9 mouse cellular contexts compared by ENCODE assay signal in genomic region chr9:75435918-75436317, GRCm38 (mm10). TPM values are rescaled to one million over a fixed set of nuclear protein-coding genes. Genes with fewer than 3 reads are reported as not detected.
DNase-seq lines count a peak whose midpoint lies in the region; ATAC-seq and TF ChIP-seq lines count a peak whose summit lies in the region.
"Had no signal": no experiment of that assay in that cellular context is flagged by ENCODE, and none has a peak within 500 bp of the region (broad histone marks: within the 10 kb centered on the region; RNA-seq: fewer than 3 reads in every experiment).

No protein-coding gene starts in this region.

- WGBS in forebrain, embryonic 16.5 days, result 2% methylated on average over 12 of the region's 12 CpGs
- 3% methylated on average over 12 of the region's 12 CpGs for WGBS in lung, embryonic 16.5 days

- no peak for TF ChIP-seq CTCF in G1E (IDR thresholded peaks at IDR 0.05; ENCODE audit: low read depth, low read length)

- intact Hi-C loops in heart, postnatal 25 days (cut with DNase I), result loop anchor here (2.0 kb wide), 1 partner anchor 73 kb away; no protein-coding TSS in a partner anchor

- H3K4me2 ChIP-seq in forebrain, embryonic 16.5 days (ENCODE audit: low read length), result no peak overlapping the region
- peak overlapping the region; percentile 31 for H3K4me2 ChIP-seq in lung, embryonic 16.5 days (ENCODE audit: low read depth, low read length)
- H3K4me2 ChIP-seq: limb, embryonic 15.5 days had no signal

- no peaks in the 10 kb centered on the region for H3K27me3 ChIP-seq in G1E (ENCODE audit: insufficient read depth, low read length)
- no peaks in the 10 kb centered on the region for H3K27me3 ChIP-seq in forebrain, embryonic 16.5 days (replicated peaks; ENCODE audit: control insufficient read depth, insufficient read depth, low read length)
- no peaks in the 10 kb centered on the region for H3K27me3 ChIP-seq in lung, embryonic 16.5 days (ENCODE audit: control insufficient read depth, insufficient read depth, low read depth, low read length)
- H3K27me3 ChIP-seq: limb, embryonic 15.5 days had no signal

- peaks cover 62% of the 10 kb centered on the region for H3K4me1 ChIP-seq in G1E (ENCODE audit: insufficient read depth, low read depth, low read length)
- H3K4me1 ChIP-seq in brown adipose tissue, adult 24 weeks (ENCODE audit: control insufficient read depth, insufficient read depth, insufficient read length, low read length), result peaks cover 10% of the 10 kb centered on the region; the same call in 1 of the 2 replicates
- H3K4me1 ChIP-seq in forebrain, embryonic 16.5 days (replicated peaks; ENCODE audit: control insufficient read depth, insufficient read depth, low read length), result peaks cover 4% of the 10 kb centered on the region; the same call in 1 of the 2 replicates
- H3K4me1 ChIP-seq in lung, embryonic 16.5 days (replicated peaks; ENCODE audit: control insufficient read depth, insufficient read depth, low read length), result peaks cover 4% of the 10 kb centered on the region; the same call in 1 of the 2 replicates

- peak; percentile 71 for ATAC-seq in G1E (ENCODE audit: extremely low read depth, insufficient number of reproducible peaks, low FRiP score, poor library complexity, severe bottlenecking)
- peak; percentile 59 for ATAC-seq in forebrain, embryonic 16.5 days
- peak; percentile 90 for ATAC-seq in lung, embryonic 16.5 days (ENCODE audit: low read depth)

- peak overlapping the region; percentile 80 for H3K27ac ChIP-seq in brown adipose tissue, adult 24 weeks (replicated peaks; ENCODE audit: low read depth, low read length)
- no peak overlapping the region for H3K27ac ChIP-seq in forebrain, embryonic 16.5 days (ENCODE audit: low read length)
- 0 out of 2 replicates have a peak overlapping the region, but pooled peaks have one; percentile 17 for H3K27ac ChIP-seq in lung, embryonic 16.5 days (ENCODE audit: low read length)
- H3K27ac ChIP-seq: limb, embryonic 15.5 days had no signal

- H3K36me3 ChIP-seq in G1E (replicated peaks), result no peaks in the 10 kb centered on the region
- H3K36me3 ChIP-seq in forebrain, embryonic 16.5 days (ENCODE audit: control insufficient read depth, insufficient read depth), result no peaks in the 10 kb centered on the region
- no peaks in the 10 kb centered on the region for H3K36me3 ChIP-seq in lung, embryonic 16.5 days (ENCODE audit: control insufficient read depth, insufficient read depth, low read length)
- H3K36me3 ChIP-seq: limb, embryonic 15.5 days had no signal

- no peaks in the 10 kb centered on the region for H3K9me3 ChIP-seq in G1E (replicated peaks)
- no peaks in the 10 kb centered on the region for H3K9me3 ChIP-seq in forebrain, embryonic 16.5 days (ENCODE audit: control insufficient read depth, low read length)
- no peaks in the 10 kb centered on the region for H3K9me3 ChIP-seq in lung, embryonic 16.5 days (ENCODE audit: control insufficient read depth, low read length)
- H3K9me3 ChIP-seq: limb, embryonic 15.5 days had no signal

- H3K4me3 ChIP-seq in G1E (ENCODE audit: low read depth, low read length), result peak overlapping the region; percentile 27; the same call in 1 of the 2 replicates
- H3K4me3 ChIP-seq in brown adipose tissue, adult 24 weeks (ENCODE audit: insufficient read depth, low read depth, low read length), result no peak overlapping the region
- H3K4me3 ChIP-seq in forebrain, embryonic 16.5 days (replicated peaks; ENCODE audit: low read length), result no peak overlapping the region
- H3K4me3 ChIP-seq in lung, embryonic 16.5 days (ENCODE audit: low read length), result no peak overlapping the region
- H3K4me3 ChIP-seq: limb, embryonic 15.5 days had no signal

- peak; percentile 37 for DNase-seq in G1E (ENCODE audit: low spot score)
- peak; percentile 84 for DNase-seq in heart, postnatal 25 days (ENCODE audit: low spot score)
- DNase-seq in layer of hippocampus, adult 8-10 months (ENCODE audit: low spot score in 2 of 2), result peak; percentile 32 to 60
- DNase-seq in ovary, postnatal 14 days (ENCODE audit: low spot score), result peak; percentile 49
- peak; percentile 67 for DNase-seq in thymus, postnatal 14 days

- H3K9ac ChIP-seq in forebrain, embryonic 16.5 days (replicated peaks; ENCODE audit: low read depth, low read length), result no peak overlapping the region
- H3K9ac ChIP-seq in lung, embryonic 16.5 days (ENCODE audit: low read length), result peak overlapping the region; percentile 28; the same call in 1 of the 2 replicates
- H3K9ac ChIP-seq: limb, embryonic 15.5 days had no signal

RNA-seq across cellular contexts. Expression of gene Leo1, which starts 5.4 kb away (rescaled TPM):
- 21.1 and 29.5 TPM in 2 replicates for total RNA-seq in G1E (2014; fragmentation: Nextera tagmentation)
- 38.0 and 48.3 TPM in 2 replicates for total RNA-seq in G1E (2017)
- 12.1 and 14.4 TPM in 2 replicates for polyA plus RNA-seq in G1E (2012)
- polyA plus RNA-seq in brown adipose tissue, adult 24 weeks (2012; ENCODE audit: insufficient read depth, insufficient read length, missing spikeins), result 19.0 and 21.4 TPM in 2 replicates
- polyA plus RNA-seq in forebrain, embryonic 16.5 days (2015; fragmentation: Nextera tagmentation; extraction: Ambion mirVana), result 41.9 and 43.7 TPM in 2 replicates
- 10 to 100 TPM; 12.0 to 20.6 TPM for total RNA-seq in heart, postnatal 25 days (2021)
- 10 to 100 TPM; 19.8 to 22.8 (median 21.1) TPM for total RNA-seq in layer of hippocampus, adult 8-10 months (2022)
- 32.2 and 36.3 TPM in 2 replicates for polyA plus RNA-seq in lung, embryonic 16.5 days (2015; fragmentation: Nextera tagmentation; extraction: Ambion mirVana)

RNA-seq across cellular contexts. Expression of gene Mapk6, which starts 26.1 kb away (rescaled TPM):
- total RNA-seq in G1E (2014; fragmentation: Nextera tagmentation), result 49.2 and 57.6 TPM in 2 replicates
- total RNA-seq in G1E (2017), result 45.2 and 49.2 TPM in 2 replicates
- polyA plus RNA-seq in G1E (2012), result 6.2 and 7.6 TPM in 2 replicates
- polyA plus RNA-seq in brown adipose tissue, adult 24 weeks (2012; ENCODE audit: insufficient read depth, insufficient read length, missing spikeins), result 12.0 and 16.0 TPM in 2 replicates
- polyA plus RNA-seq in forebrain, embryonic 16.5 days (2015; fragmentation: Nextera tagmentation; extraction: Ambion mirVana), result 139 and 141 TPM in 2 replicates
- 10 to 100 TPM; 30.9 to 31.0 TPM for total RNA-seq in heart, postnatal 25 days (2021)
- 10 to 100 TPM; 26.9 to 33.1 (median 28.2) TPM for total RNA-seq in layer of hippocampus, adult 8-10 months (2022)
- polyA plus RNA-seq in lung, embryonic 16.5 days (2015; fragmentation: Nextera tagmentation; extraction: Ambion mirVana), result 41.8 and 47.4 TPM in 2 replicates
